Mouse (Mus musculus) kidney, embryonic 14.5 days (tissue): ENCODE measurements around the gene Tgfb1i1. TPM values are rescaled to one million over a fixed set of nuclear protein-coding genes. Genes with fewer than 3 reads are reported as not detected.

Experiments used
- ATAC-seq: fragments of 200-750 bp; cut with Nextera tagmentation; 2 replicates; pipeline ENCODE4 v1.8.0; 2017; ENCODE audit warnings: moderate number of reproducible peaks, mild to moderate bottlenecking, moderate TSS enrichment, moderate library complexity; ENCODE audit not compliant: low FRiP score, low TSS enrichment
- H3K27ac ChIP-seq: fragments of 300-500 bp; sonication (generic); 2 replicates; pipeline ENCODE4 v1.5.1; 2014; ENCODE audit warnings: low read depth, mild to moderate bottlenecking, low read length, moderate library complexity, mixed read lengths
- H3K27me3 ChIP-seq: fragments of 300-500 bp; sonication (generic); 2 replicates; pipeline ENCODE4 v1.6.1; 2014; ENCODE audit warnings: mild to moderate bottlenecking, low read length; ENCODE audit not compliant: control insufficient read depth, insufficient read depth
- H3K36me3 ChIP-seq: fragments of 300-500 bp; sonication (generic); 2 replicates; pipeline ENCODE4 v1.6.1; 2014; ENCODE audit warnings: low read length, mixed read lengths; ENCODE audit not compliant: control insufficient read depth, insufficient read depth
- H3K4me1 ChIP-seq: fragments of 300-500 bp; sonication (generic); 2 replicates; pipeline ENCODE4 v1.6.1; 2014; ENCODE audit warnings: low read length, mixed read lengths; ENCODE audit not compliant: control insufficient read depth, insufficient read depth
- H3K4me2 ChIP-seq: fragments of 300-500 bp; sonication (generic); replicated peaks from 2 replicates; pipeline ENCODE4 v1.6.1; 2014; ENCODE audit warnings: low read depth, mild to moderate bottlenecking, low read length
- H3K4me3 ChIP-seq: fragments of 300-500 bp; sonication (generic); 2 replicates; pipeline ENCODE4 v1.5.1; 2014; ENCODE audit warnings: mild to moderate bottlenecking, low read length
- H3K9ac ChIP-seq: fragments of 300-500 bp; sonication (generic); 2 replicates; pipeline ENCODE4 v1.6.1; 2014; ENCODE audit warnings: low read depth, mild to moderate bottlenecking, low read length, moderate library complexity
- H3K9me3 ChIP-seq: fragments of 300-500 bp; sonication (generic); 2 replicates; pipeline ENCODE4 v1.6.1; 2016; ENCODE audit warnings: low read length; ENCODE audit not compliant: control insufficient read depth
- WGBS: fragments of 180-500 bp; shearing (Covaris S2); extraction: QIAGEN DNeasy Blood & Tissue Kit; methylation state at CpG from one replicate; pipeline ENCODE4 v1.1.7; 2014; 5-methylcytosine and 5-hydroxymethylcytosine counted together
- polyA plus RNA-seq: library from polyadenylated mRNA; unstranded; fragments of >200 nt; fragmentation: Nextera tagmentation; extraction: Ambion mirVana; gene quantifications from 2 replicates; pipeline ENCODE4 v1.2.1, GENCODE M21; 2014

The Tgfb1i1 gene
- polyA plus RNA-seq, 1 experiment from 2014 or later: 61.7 TPM

GRCm38 (mm10) chr7:128249998-128250397 is 3.4 kb downstream of the Tgfb1i1 start:
- Histone ChIP-seq H3K27me3 (no peaks in the 10 kb centered on the region), H3K9me3 (no peaks in the 10 kb centered on the region), H3K4me3 (no peak overlapping the region), H3K27ac (no peak overlapping the region), H3K4me1 (peaks cover 24% of the 10 kb centered on the region), H3K4me2 (no peak overlapping the region), H3K36me3 (peaks cover 13% of the 10 kb centered on the region; the same call in 1 of the 2 replicates), H3K9ac (no peak overlapping the region)
- ATAC-seq: no peak
- 94% methylated on average over 5 of the region's 5 CpGs for WGBS

- Histone ChIP-seq H3K4me3 (peak overlapping the region; percentile 31; the same call in 1 of the 2 replicates), H3K27me3 (no peaks in the 10 kb centered on the region), H3K9ac (peak overlapping the region; percentile 37; the same call in 1 of the 2 replicates), H3K4me2 (peak overlapping the region; percentile 48), H3K9me3 (no peaks in the 10 kb centered on the region), H3K27ac (no peak overlapping the region), H3K36me3 (peaks cover 10% of the 10 kb centered on the region; the same call in 1 of the 2 replicates), H3K4me1 (peaks cover 14% of the 10 kb centered on the region)
- WGBS: 52% methylated on average over 12 of the region's 12 CpGs
- no peak for ATAC-seq
Measured at GRCm38 (mm10) chr7:128251946-128252345, 5.3 kb downstream of the Tgfb1i1 start.

- Histone ChIP-seq H3K27ac (no peak overlapping the region), H3K36me3 (peaks cover 10% of the 10 kb centered on the region; the same call in 1 of the 2 replicates), H3K27me3 (no peaks in the 10 kb centered on the region), H3K9me3 (no peaks in the 10 kb centered on the region), H3K4me2 (peak overlapping the region; percentile 48), H3K4me1 (peaks cover 14% of the 10 kb centered on the region), H3K4me3 (peak overlapping the region; percentile 31), H3K9ac (peak overlapping the region; percentile 37)
- peak; percentile 38 for ATAC-seq
- WGBS: 10% methylated on average over 24 of the region's 24 CpGs
Measured at GRCm38 (mm10) chr7:128252609-128253008, 6.0 kb downstream of the Tgfb1i1 start.

GRCm38 (mm10) chr7:128254978-128255377 is 8.4 kb downstream of the Tgfb1i1 start:
- Histone ChIP-seq H3K4me3 (no peak overlapping the region), H3K27ac (no peak overlapping the region), H3K9ac (no peak overlapping the region), H3K9me3 (no peaks in the 10 kb centered on the region), H3K36me3 (peaks cover 8% of the 10 kb centered on the region; the same call in 1 of the 2 replicates), H3K4me1 (peaks cover 14% of the 10 kb centered on the region), H3K4me2 (no peak overlapping the region), H3K27me3 (no peaks in the 10 kb centered on the region)
- ATAC-seq: no peak
- WGBS: 58% methylated on average over 2 of the region's 2 CpGs

- peaks cover 4% of the 10 kb centered on the region; the same call in 1 of the 2 replicates for H3K36me3 ChIP-seq
- WGBS: 96% methylated on average over 5 of the region's 5 CpGs
- no peak overlapping the region for H3K4me2 ChIP-seq
- no peak overlapping the region for H3K4me3 ChIP-seq
- H3K27ac ChIP-seq: no peak overlapping the region
- no peak for ATAC-seq
- H3K9ac ChIP-seq: no peak overlapping the region
- H3K9me3 ChIP-seq: no peaks in the 10 kb centered on the region
- H3K4me1 ChIP-seq: peaks cover 14% of the 10 kb centered on the region
- no peaks in the 10 kb centered on the region for H3K27me3 ChIP-seq
Measured at GRCm38 (mm10) chr7:128255757-128256156, 9.1 kb downstream of the Tgfb1i1 start.

GRCm38 (mm10) chr7:128256783-128257334 is 10.2 kb downstream of the Tgfb1i1 start:
- Histone ChIP-seq H3K4me1 (peaks cover 7% of the 10 kb centered on the region), H3K27ac (no peak overlapping the region), H3K9ac (no peak overlapping the region), H3K9me3 (no peaks in the 10 kb centered on the region), H3K4me3 (no peak overlapping the region), H3K36me3 (peaks cover under 1% of the 10 kb centered on the region; the same call in 1 of the 2 replicates), H3K27me3 (no peaks in the 10 kb centered on the region), H3K4me2 (no peak overlapping the region)
- no peak for ATAC-seq
- WGBS: 44% methylated on average over 5 of the region's 5 CpGs

- no peak for ATAC-seq
- Histone ChIP-seq H3K27me3 (no peaks in the 10 kb centered on the region), H3K4me3 (no peak within 1 kb of the TSS), H3K9ac (no peak within 1 kb of the TSS), H3K36me3 (no peaks in the 10 kb centered on the region), H3K27ac (no peak within 1 kb of the TSS), H3K4me2 (no peak within 1 kb of the TSS), H3K9me3 (no peaks in the 10 kb centered on the region), H3K4me1 (no peaks in the 10 kb centered on the region)
- 73% methylated on average over 6 of the region's 6 CpGs for WGBS
Measured at GRCm38 (mm10) chr7:128265411-128265810, 18.8 kb downstream of the Tgfb1i1 start, which contains the start of gene Slc5a2. Gene Slc5a2, plus strand, starts transcription at chr7:128265657.

- ATAC-seq: no peak
- 80% methylated on average over 5 of the region's 5 CpGs for WGBS
- Histone ChIP-seq H3K9ac (no peak overlapping the region), H3K4me1 (no peaks in the 10 kb centered on the region), H3K36me3 (no peaks in the 10 kb centered on the region), H3K27me3 (no peaks in the 10 kb centered on the region), H3K4me2 (no peak overlapping the region), H3K9me3 (no peaks in the 10 kb centered on the region), H3K27ac (no peak overlapping the region), H3K4me3 (no peak overlapping the region)
Measured at GRCm38 (mm10) chr7:128266056-128266455, 19.4 kb downstream of the Tgfb1i1 start.

- no peak for ATAC-seq
- H3K27ac ChIP-seq: no peak overlapping the region
- 71% methylated on average over 13 of the region's 13 CpGs for WGBS
- H3K4me1 ChIP-seq: no peaks in the 10 kb centered on the region
- H3K27me3 ChIP-seq: no peaks in the 10 kb centered on the region
- no peaks in the 10 kb centered on the region for H3K9me3 ChIP-seq
- H3K9ac ChIP-seq: no peak overlapping the region
- no peak overlapping the region for H3K4me3 ChIP-seq
- no peak overlapping the region for H3K4me2 ChIP-seq
- peaks cover 12% of the 10 kb centered on the region for H3K36me3 ChIP-seq
Measured at GRCm38 (mm10) chr7:128267391-128267790, 20.8 kb downstream of the Tgfb1i1 start.
